Mouse (Mus musculus): ENCODE data around the gene Tmem59.
A peak's percentile ranks its signal among the peaks of the same experiment; 100 is the strongest.

The Tmem59 gene

GRCm38 (mm10) chr4:107243365-107244333 is 65.5 kb downstream of the Tmem59 start:
- DNase-seq (ENCODE audit: low spot score), result no peak

- no peak for DNase-seq (ENCODE audit: low spot score)
These were observed 67.2 kb downstream of the Tmem59 start for GRCm38 (mm10) chr4:107245368-107245767.

- DNase-seq (ENCODE audit: low spot score), result no peak
These were observed 67.8 kb downstream of the Tmem59 start for GRCm38 (mm10) chr4:107246040-107246439.

DNA sequence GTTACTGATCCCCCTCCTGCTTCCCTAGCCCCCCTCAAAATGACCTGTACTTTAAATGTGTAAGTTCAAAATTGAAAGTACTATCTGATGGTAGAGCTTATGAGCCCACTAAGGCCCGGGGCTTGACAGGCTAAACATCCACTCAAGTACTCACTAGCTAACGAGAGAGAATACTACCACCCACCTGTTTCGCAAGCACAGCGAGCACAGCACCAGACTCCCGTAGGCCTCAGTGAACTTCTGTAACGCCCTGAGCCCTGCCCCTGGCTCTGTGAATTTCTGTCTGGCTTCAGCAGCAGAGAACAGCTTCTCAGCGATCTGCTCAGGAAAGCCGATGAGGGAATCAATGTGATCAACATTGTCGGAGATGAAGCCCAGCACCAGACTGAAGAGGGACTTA is 68.9 kb downstream of the Tmem59 start:
- no peak for DNase-seq (ENCODE audit: low spot score)

- DNase-seq (ENCODE audit: low spot score), result no peak
These were observed 69.9 kb downstream of the Tmem59 start for GRCm38 (mm10) chr4:107248061-107248460.

GRCm38 (mm10) chr4:107249471-107249870 is 71.3 kb downstream of the Tmem59 start:
- no peak for DNase-seq (ENCODE audit: low spot score)

DNA sequence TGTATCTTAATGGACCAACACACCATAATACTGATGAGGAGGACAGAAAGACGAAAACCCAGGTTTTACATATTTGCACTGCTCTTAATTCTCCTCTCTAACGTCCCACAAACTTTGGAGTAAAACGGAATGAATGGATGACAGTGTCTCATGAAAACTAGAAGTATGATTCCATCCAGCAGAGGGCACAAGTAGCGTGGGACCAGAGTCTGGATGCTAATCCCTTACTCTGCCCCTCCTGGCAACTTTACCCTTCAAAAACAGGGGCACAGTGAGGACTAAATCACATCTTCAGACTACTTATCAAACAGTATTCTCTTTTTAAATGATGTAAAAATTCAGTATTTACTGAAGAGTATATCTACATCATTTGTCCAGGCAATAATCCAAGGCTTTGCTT is 72.3 kb downstream of the Tmem59 start:
- DNase-seq (ENCODE audit: low spot score), result peak; percentile 20
